Mouse (Mus musculus) forebrain, embryonic 15.5 days (tissue): Measurements from ENCODE around the gene Gpm6a. TPM values are rescaled to one million over a fixed set of nuclear protein-coding genes. Genes with fewer than 3 reads are reported as not detected.
"Not testable (repeated sequence)": the region's sequence is repeated elsewhere in the genome, so short reads cannot be mapped to it uniquely, and the experiment has no call there.

Experiments used
- ATAC-seq: fragments of 200-750 bp; cut with Nextera tagmentation; replicated peaks from 2 replicates; pipeline ENCODE4 v1.8.0; 2017; ENCODE audit warnings: mild to moderate bottlenecking, moderate TSS enrichment, moderate library complexity
- H3K27ac ChIP-seq: fragments of 300-500 bp; sonication (generic); replicated peaks from 2 replicates; pipeline ENCODE4 v1.5.1; 2015; ENCODE audit warnings: mild to moderate bottlenecking, inconsistent platforms
- H3K27me3 ChIP-seq: fragments of 300-500 bp; sonication (generic); 2 replicates; pipeline ENCODE4 v1.6.1; 2015; ENCODE audit warnings: inconsistent platforms
- H3K36me3 ChIP-seq: fragments of 300-500 bp; sonication (generic); 2 replicates; pipeline ENCODE4 v1.6.1; 2015; ENCODE audit warnings: mild to moderate bottlenecking, inconsistent platforms
- H3K4me1 ChIP-seq: fragments of 300-500 bp; sonication (generic); 2 replicates; pipeline ENCODE4 v1.6.1; 2015; ENCODE audit warnings: inconsistent platforms
- H3K4me2 ChIP-seq: fragments of 300-500 bp; sonication (generic); replicated peaks from 2 replicates; pipeline ENCODE4 v1.6.1; 2015; ENCODE audit warnings: mild to moderate bottlenecking, inconsistent platforms
- H3K4me3 ChIP-seq: fragments of 300-500 bp; sonication (generic); 2 replicates; pipeline ENCODE4 v1.5.1; 2015; ENCODE audit warnings: mild to moderate bottlenecking, inconsistent platforms
- H3K9ac ChIP-seq: fragments of 300-500 bp; sonication (generic); replicated peaks from 2 replicates; pipeline ENCODE4 v1.6.1; 2015; ENCODE audit warnings: mild to moderate bottlenecking, inconsistent platforms
- H3K9me3 ChIP-seq: fragments of 300-500 bp; sonication (generic); 2 replicates; pipeline ENCODE4 v1.6.1; 2016; ENCODE audit warnings: inconsistent platforms
- WGBS: fragments of 180-500 bp; shearing (Covaris S2); methylation state at CpG from one replicate; pipeline ENCODE4 v1.1.7; 2015; ENCODE audit warnings: mixed read lengths; 5-methylcytosine and 5-hydroxymethylcytosine counted together
- polyA plus RNA-seq: library from polyadenylated mRNA; unstranded; fragments of >200 nt; fragmentation: Nextera tagmentation; extraction: Ambion mirVana; gene quantifications from 2 replicates; pipeline ENCODE4 v1.2.1, GENCODE M21; 2015

The Gpm6a gene
- polyA plus RNA-seq, 1 experiment from 2014 or later, result 667 TPM

DNA sequence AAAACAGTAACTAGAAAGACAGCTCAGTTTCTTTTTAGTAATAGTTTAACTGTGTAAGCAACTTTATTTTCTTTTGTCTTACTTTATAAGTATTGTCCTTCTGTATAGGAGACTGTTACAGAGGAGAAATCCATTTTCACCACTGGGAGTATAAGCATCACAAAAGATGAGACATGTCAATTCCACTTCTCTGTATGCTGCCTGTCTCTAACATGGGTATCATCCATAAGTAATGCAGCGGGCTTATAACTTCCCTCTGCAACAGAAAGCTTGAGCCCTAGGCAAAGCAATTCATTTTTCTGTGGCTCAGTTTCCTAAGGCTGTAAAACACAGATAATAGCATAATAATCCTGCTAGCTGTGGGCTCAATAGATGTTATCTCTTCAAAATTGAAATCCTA lies 62.4 kb downstream of the Gpm6a start:
- no peaks in the 10 kb centered on the region for H3K36me3 ChIP-seq
- peaks cover 7% of the 10 kb centered on the region for H3K4me1 ChIP-seq
- H3K4me2 ChIP-seq, result no peak overlapping the region
- WGBS, result 82% methylated on average over 1 of the region's 1 CpGs
- no peak overlapping the region for H3K4me3 ChIP-seq
- H3K27ac ChIP-seq, result no peak overlapping the region
- ATAC-seq, result no peak
- H3K27me3 ChIP-seq, result no peaks in the 10 kb centered on the region
- H3K9me3 ChIP-seq, result no peaks in the 10 kb centered on the region
- no peak overlapping the region for H3K9ac ChIP-seq

DNA sequence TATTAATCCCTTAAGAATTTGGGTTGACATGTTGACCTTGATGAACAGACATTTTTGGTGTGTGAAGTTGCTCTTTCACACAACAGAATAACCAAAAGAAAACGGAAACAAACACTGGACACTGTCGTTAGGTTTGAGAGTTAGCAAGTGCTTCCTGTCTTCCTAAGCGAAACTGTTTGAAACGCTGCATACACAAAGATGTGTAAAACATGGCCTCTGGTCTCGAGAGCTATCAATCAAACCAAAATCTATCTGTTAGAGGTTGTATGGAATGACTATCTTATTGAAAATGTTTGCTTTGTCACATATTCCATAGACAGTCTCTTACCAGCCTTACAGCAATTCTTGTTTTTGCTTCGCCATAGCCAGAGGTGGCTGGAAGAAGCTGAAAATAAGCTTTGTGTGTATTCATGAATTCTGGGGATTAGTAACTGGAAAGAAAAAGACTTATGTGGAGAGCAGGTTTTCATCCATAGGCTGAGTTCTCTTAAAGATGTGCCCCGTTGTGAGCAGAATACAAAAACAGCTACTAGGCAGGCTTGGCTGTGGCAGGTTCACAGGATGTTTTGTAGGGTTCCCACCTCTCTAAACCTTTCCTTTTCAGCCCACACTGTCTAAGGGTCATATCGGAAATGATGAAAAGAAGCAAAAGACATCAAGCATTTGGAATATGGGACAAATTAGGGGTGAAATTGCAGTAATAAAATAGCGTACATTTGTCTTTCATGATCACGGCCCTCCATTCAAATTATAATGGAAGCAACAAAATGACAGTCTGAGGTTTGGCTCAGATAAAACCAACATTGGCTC lies 71.4 kb downstream of the Gpm6a start:
- Histone ChIP-seq H3K27me3 (no peaks in the 10 kb centered on the region), H3K27ac (peak overlapping the region; percentile 96)
- 5% methylated on average over 10 of the region's 10 CpGs for WGBS

DNA sequence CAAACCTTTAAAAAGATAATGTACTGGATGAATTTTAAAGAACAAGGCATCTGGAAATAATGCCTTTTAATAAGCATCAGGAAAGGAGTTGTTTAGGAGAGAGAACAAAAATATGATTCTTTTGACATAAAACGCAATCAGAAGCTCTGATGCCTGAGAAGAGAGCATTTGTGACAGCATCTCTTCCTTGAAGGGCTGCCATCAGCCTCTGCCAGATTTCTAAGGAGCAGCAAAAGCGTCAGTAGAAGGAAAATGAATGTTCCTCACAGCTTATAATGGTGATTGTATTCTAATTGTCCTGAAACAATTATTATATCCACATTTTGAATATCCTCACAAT lies 72.0 kb downstream of the Gpm6a start:
- Histone ChIP-seq H3K4me2 (peak overlapping the region; percentile 39), H3K9me3 (no peaks in the 10 kb centered on the region), H3K27ac (peak overlapping the region; percentile 96), H3K9ac (peak overlapping the region; percentile 20; the same call in 1 of the 2 replicates), H3K27me3 (no peaks in the 10 kb centered on the region), H3K4me1 (peaks cover 37% of the 10 kb centered on the region), H3K36me3 (no peaks in the 10 kb centered on the region), H3K4me3 (no peak overlapping the region)
- 2% methylated on average over 2 of the region's 2 CpGs for WGBS
- ATAC-seq, result 0 out of 2 replicates have a peak, but pooled peaks have one; percentile 42

More for the DNA sequence above, 71.4 kb downstream of the Gpm6a start:
- H3K4me1 ChIP-seq, result peaks cover 31% of the 10 kb centered on the region
- peak overlapping the region; percentile 20 for H3K9ac ChIP-seq
- H3K4me2 ChIP-seq, result peak overlapping the region; percentile 39
- peak overlapping the region; percentile 1 for H3K4me3 ChIP-seq
- no peaks in the 10 kb centered on the region for H3K36me3 ChIP-seq
- no peaks in the 10 kb centered on the region for H3K9me3 ChIP-seq
- peak; percentile 76 for ATAC-seq

DNA sequence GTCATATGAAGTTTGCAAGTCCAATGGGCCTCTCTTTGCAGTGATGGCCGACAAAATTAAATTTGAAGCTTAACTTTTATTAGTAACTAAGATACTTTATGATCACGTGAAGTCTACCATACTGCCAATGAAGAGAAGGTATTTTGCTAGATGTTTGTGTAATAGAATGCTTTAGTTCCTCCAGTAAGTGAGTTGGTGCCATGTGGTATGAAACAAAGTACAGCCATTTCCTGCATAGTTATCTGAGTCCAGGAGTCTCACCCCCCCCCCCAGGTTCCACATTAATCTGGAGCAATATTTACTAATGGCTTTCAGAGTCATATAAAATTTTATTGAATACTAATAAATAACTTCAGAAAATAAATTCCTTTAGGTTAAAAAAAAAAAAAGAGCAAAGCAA lies 73.7 kb downstream of the Gpm6a start:
- peaks cover 37% of the 10 kb centered on the region for H3K4me1 ChIP-seq
- WGBS, result 99% methylated on average over 2 of the region's 2 CpGs
- H3K4me3 ChIP-seq, result no peak overlapping the region
- no peak overlapping the region for H3K9ac ChIP-seq
- no peaks in the 10 kb centered on the region for H3K9me3 ChIP-seq
- H3K27ac ChIP-seq, result no peak overlapping the region
- H3K4me2 ChIP-seq, result no peak overlapping the region
- no peak for ATAC-seq
- H3K36me3 ChIP-seq, result no peaks in the 10 kb centered on the region
- no peaks in the 10 kb centered on the region for H3K27me3 ChIP-seq

DNA sequence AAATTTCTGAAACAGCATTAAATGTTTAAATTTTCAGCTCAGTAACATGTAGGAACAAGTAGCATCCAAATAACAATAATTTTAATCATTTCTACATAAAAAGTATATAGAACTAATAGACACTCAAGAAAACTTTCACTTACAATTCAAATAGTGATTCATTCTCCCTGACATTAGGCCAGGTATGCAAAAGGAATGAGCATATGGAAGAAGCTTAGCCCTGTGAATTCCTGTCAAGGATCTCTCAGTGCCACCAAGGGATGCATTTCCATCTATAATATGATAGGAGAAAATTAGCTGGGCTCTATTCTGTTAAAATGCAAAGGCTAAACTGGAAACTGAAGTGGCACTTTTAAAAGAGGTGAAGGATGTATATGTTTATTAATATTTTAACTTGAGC lies 76.5 kb downstream of the Gpm6a start:
- no peaks in the 10 kb centered on the region for H3K9me3 ChIP-seq
- no peak overlapping the region for H3K27ac ChIP-seq
- H3K4me3 ChIP-seq, result no peak overlapping the region
- no peaks in the 10 kb centered on the region for H3K27me3 ChIP-seq
- ATAC-seq, result no peak
- no peak overlapping the region for H3K4me2 ChIP-seq
- no peaks in the 10 kb centered on the region for H3K36me3 ChIP-seq
- no peak overlapping the region for H3K9ac ChIP-seq
- peaks cover 35% of the 10 kb centered on the region for H3K4me1 ChIP-seq

DNA sequence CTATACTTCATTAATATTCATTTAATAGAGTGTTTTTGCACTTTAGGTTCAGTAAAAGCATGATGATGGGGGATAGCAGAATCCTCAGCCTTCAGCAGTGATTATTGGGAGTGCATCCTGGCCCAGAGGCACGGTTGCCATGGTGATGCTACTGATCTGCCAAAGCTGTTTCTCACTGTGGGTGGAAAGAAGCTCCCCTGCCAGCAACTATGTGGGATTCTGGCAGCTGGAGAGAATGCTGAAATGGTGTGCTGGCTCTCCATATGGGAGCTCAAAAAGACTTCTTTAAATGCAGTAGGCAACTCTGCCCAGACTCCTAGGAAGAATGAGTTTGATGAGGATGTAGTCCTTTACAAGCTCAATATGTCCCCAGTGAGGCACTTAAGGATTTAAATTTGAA lies 79.7 kb downstream of the Gpm6a start:
- 0% methylated on average over 1 of the region's 1 CpGs for WGBS
- peak; percentile 98 for ATAC-seq
- Histone ChIP-seq H3K36me3 (peaks cover 2% of the 10 kb centered on the region; the same call in 1 of the 2 replicates), H3K27ac (peak overlapping the region; percentile 88), H3K9ac (no peak overlapping the region), H3K27me3 (no peaks in the 10 kb centered on the region), H3K4me1 (peaks cover 23% of the 10 kb centered on the region), H3K9me3 (no peaks in the 10 kb centered on the region), H3K4me2 (peak overlapping the region; percentile 8; the same call in 1 of the 2 replicates), H3K4me3 (no peak overlapping the region)

DNA sequence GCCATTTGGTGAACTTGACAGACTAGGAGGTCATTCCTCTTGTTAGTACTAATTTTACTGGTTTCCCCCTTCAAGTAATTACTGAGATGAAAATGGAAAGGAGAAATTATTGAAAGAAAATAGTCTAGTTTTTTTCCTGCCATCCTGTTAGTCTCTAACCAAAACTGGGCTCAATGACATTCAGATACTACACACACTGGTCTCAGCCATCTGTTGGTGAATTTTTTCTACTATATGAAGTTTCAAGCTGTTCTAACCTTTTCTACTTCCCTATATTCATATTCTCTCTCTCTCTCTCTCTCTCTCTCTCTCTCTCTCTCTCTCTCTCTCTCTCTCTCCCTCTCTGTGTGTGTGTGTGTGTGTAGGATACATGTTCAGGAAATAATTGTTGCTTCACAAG lies 80.8 kb downstream of the Gpm6a start:
- Histone ChIP-seq H3K4me3 (no peak overlapping the region), H3K4me2 (0 out of 2 replicates have a peak overlapping the region, but pooled peaks have one; percentile 8), H3K9me3 (no peaks in the 10 kb centered on the region), H3K27me3 (no peaks in the 10 kb centered on the region), H3K9ac (no peak overlapping the region), H3K4me1 (peaks cover 23% of the 10 kb centered on the region), H3K36me3 (peaks cover 4% of the 10 kb centered on the region; the same call in 1 of the 2 replicates), H3K27ac (peak overlapping the region; percentile 88)
- no peak for ATAC-seq

DNA sequence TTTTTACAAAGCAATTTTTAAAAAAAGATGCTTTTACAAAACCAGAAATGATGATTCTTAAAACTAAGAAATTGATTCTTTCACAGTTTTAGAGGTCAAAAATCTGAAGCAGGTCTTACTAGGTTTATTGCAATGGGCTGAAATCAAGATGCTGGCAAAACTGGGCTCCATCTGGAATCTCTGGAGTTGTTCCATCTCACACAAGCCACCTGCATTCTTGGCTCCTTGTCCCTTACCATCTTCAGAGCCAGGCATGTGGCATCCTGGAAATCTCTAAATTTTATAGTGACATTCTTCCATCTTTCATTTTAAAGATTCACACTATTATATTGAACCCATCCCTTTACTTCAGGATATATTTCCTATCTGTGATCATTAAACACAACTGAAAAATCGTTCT lies 88.3 kb downstream of the Gpm6a start:
- Histone ChIP-seq H3K9me3 (no peaks in the 10 kb centered on the region), H3K9ac (no peak overlapping the region), H3K4me1 (0 out of 2 replicates have a peak, but pooled peaks cover 5% of the 10 kb centered on the region), H3K4me3 (no peak overlapping the region), H3K27ac (peak overlapping the region; percentile 70), H3K36me3 (peaks cover 9% of the 10 kb centered on the region; the same call in 1 of the 2 replicates), H3K4me2 (no peak overlapping the region), H3K27me3 (no peaks in the 10 kb centered on the region)
- WGBS, result 54% methylated on average over 1 of the region's 1 CpGs
- ATAC-seq, result no peak

DNA sequence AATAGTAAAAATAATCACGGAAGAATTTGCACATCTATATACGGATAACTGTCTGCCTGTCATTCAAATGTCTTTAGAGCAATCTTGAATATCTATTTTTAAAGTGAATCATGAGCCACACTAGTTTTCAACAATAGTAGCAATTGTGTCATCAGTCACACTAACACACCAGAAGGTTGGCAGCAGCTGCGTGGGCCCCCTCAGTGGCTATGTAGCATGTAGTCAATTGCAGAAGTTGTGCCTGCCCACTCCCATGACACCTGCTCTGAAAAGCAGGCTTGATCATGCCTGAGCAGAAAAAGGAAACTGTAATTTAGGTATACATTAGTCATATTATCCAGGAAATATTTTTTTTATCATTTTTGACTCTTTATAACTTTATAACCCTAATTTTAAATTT lies 93.8 kb downstream of the Gpm6a start:
- Histone ChIP-seq H3K9ac (no peak overlapping the region), H3K36me3 (peaks cover 28% of the 10 kb centered on the region), H3K4me1 (peaks cover 6% of the 10 kb centered on the region; the same call in 1 of the 2 replicates), H3K4me2 (no peak overlapping the region), H3K27ac (peak overlapping the region; percentile 52), H3K27me3 (no peaks in the 10 kb centered on the region), H3K4me3 (no peak overlapping the region), H3K9me3 (no peaks in the 10 kb centered on the region)
- WGBS, result 64% methylated on average over 3 of the region's 3 CpGs
- ATAC-seq, result peak; percentile 71; the same call in 1 of the 2 replicates

DNA sequence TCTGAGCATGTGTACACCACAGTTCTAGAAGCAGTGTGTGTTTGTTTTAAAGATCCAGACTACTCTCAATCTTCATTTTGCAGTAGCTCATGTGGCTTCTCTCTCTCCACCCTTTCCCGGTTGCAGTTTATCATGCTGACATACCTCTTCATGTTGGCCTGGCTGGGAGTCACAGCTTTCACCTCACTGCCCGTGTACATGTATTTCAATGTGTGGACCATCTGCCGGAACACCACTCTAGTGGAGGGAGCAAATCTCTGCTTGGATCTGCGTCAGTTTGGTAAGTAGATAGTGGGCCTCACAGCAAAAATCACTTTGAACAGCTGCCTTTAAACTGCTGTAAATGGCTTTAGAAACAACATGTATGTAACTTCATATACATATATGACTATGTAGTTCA lies 95.3 kb downstream of the Gpm6a start:
- Histone ChIP-seq H3K9ac (no peak overlapping the region), H3K27me3 (no peaks in the 10 kb centered on the region), H3K4me3 (no peak overlapping the region), H3K4me1 (peaks cover 6% of the 10 kb centered on the region; the same call in 1 of the 2 replicates), H3K4me2 (no peak overlapping the region), H3K27ac (no peak overlapping the region), H3K9me3 (no peaks in the 10 kb centered on the region), H3K36me3 (peaks cover 34% of the 10 kb centered on the region)
- ATAC-seq, result no peak
- 81% methylated on average over 4 of the region's 4 CpGs for whole genome bisulfite sequencing

DNA sequence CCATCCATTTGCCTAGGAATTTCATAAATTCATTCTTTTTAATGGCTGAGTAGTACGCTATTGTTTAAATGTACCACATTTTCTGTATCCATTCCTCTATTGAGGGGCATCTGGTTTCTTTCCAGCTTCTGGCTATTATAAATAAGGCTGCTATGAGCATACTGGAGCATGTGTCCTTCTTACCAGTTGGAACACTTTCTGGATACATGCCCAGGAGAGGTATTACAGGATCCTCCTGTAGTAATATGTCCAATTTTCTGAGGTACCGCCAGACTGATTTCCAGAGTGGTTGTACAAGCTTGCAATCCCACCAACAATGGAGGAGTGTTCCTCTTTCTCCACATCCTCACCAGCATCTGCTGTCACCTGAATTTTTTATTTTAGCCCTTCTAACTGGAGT lies 114.2 kb downstream of the Gpm6a start:
- H3K9me3 ChIP-seq, H3K4me1 ChIP-seq, ATAC-seq, H3K36me3 ChIP-seq, H3K4me3 ChIP-seq, H3K4me2 ChIP-seq, H3K27me3 ChIP-seq, H3K9ac ChIP-seq, H3K27ac ChIP-seq: not testable (repeated sequence)
- WGBS, result 84% methylated on average over 2 of the region's 2 CpGs

DNA sequence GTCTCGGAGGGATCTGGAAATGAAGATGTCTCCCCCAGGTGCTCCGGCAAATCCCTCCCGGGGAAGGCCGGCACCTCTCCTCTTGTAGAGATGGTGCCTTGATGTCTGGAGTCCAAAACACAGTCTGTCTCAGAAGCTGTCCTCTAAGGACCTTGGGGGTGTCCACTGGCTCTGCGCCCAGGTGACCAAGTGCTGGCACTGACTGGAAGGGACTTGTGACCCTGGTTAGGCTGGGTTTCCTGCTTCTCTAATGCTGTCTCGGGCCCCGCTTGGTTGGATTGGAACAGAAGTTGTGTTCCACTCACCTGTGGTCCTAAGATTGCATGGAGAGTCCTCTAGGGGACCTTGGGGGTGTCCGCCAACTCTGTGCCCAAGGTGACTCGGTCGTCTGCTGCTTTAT lies 118.8 kb downstream of the Gpm6a start:
- ATAC-seq, result no peak

DNA sequence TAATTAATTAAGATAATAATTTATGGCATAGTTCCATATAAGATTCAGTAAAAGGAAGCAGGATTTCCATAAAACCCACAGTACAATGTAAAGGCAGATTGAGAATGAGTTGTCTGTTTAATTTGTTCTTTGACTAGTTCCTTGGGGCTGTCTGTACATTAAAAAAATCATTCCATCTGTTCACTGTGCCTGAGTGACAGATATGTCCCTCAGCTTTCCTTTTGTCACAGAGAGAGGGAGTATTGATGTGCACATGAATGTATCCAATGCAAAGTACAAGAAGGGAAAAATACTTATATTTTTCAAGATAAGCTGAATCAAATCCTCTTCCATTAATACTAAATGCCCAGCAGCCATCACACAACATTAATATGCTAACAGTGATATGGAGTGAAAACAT lies 147.6 kb downstream of the Gpm6a start:
- no peak overlapping the region for H3K4me3 ChIP-seq
- H3K36me3 ChIP-seq, result no peaks in the 10 kb centered on the region
- no peak overlapping the region for H3K4me2 ChIP-seq
- H3K9ac ChIP-seq, result no peak overlapping the region
- 0 out of 2 replicates have a peak, but pooled peaks cover 3% of the 10 kb centered on the region for H3K4me1 ChIP-seq
- peak; percentile 79 for ATAC-seq
- H3K9me3 ChIP-seq, result no peaks in the 10 kb centered on the region
- no peaks in the 10 kb centered on the region for H3K27me3 ChIP-seq
- peak overlapping the region; percentile 62; the same call in 1 of the 2 replicates for H3K27ac ChIP-seq

More for the DNA sequence above, 118.8 kb downstream of the Gpm6a start:
- H3K4me1 ChIP-seq, result no peaks in the 10 kb centered on the region
- no peak overlapping the region for H3K4me3 ChIP-seq
- no peak overlapping the region for H3K9ac ChIP-seq
- WGBS, result 97% methylated on average over 10 of the region's 10 CpGs
- H3K27me3 ChIP-seq, result no peaks in the 10 kb centered on the region
- no peaks in the 10 kb centered on the region for H3K36me3 ChIP-seq
- H3K4me2 ChIP-seq, result no peak overlapping the region
- H3K9me3 ChIP-seq, result no peaks in the 10 kb centered on the region
- H3K27ac ChIP-seq, result no peak overlapping the region
